Mouse (Mus musculus): ENCODE data around the gene Gnl1. TPM values are rescaled to one million over a fixed set of nuclear protein-coding genes. Genes with fewer than 3 reads are reported as not detected.
A peak's percentile ranks its signal among the peaks of the same experiment; 100 is the strongest.
"Not testable (repeated sequence)": the region's sequence is repeated elsewhere in the genome, so short reads cannot be mapped to it uniquely, and the experiment has no call there.

Gnl1 gene
- 10 to 100 TPM; 61.1 to 64.2 TPM for total RNA-seq (2021)
- long read RNA-seq, experiment 1, transcript Gnl1-201 (12 exons, 2,848 nt) = major isoform, 80 of 92 reads
- long read RNA-seq, experiment 1, partial matches to known transcripts = 7 of 92 reads
- long read RNA-seq, experiment 1, other reads (novel, unspliced or antisense) = 5 of 92 reads
- long read RNA-seq, experiment 2, transcript Gnl1-201 (12 exons, 2,848 nt) = major isoform, 151 of 178 reads
- long read RNA-seq, experiment 2, partial matches to known transcripts = 17 of 178 reads
- long read RNA-seq, experiment 2, other reads (novel, unspliced or antisense) = 10 of 178 reads

- peak; percentile 68 to 92 for DNase-seq (ENCODE audit: low spot score in 2 of 2)
Observed at GRCm38 (mm10) chr17:35979401-35980362, at the start of gene Gnl1, which contains the start of gene Prr3. Gene Gnl1 (plus strand): TSS chr17:35979851. Gene Prr3 (minus strand): TSS chr17:35980236.

GRCm38 (mm10) chr17:35930627-35931026, 49.0 kb upstream of the Gnl1 start:
- DNase-seq (ENCODE audit: low spot score in 2 of 2) = no peak

- DNase-seq (ENCODE audit: low spot score in 2 of 2) = no peak
Observed at GRCm38 (mm10) chr17:35932608-35933007, 47.0 kb upstream of the Gnl1 start.

- DNase-seq (ENCODE audit: low spot score in 2 of 2) = not testable (repeated sequence)
Observed at GRCm38 (mm10) chr17:35935763-35936162, 43.9 kb upstream of the Gnl1 start.

GRCm38 (mm10) chr17:35937700-35938348, 41.8 kb upstream of the Gnl1 start:
- no peak for DNase-seq (ENCODE audit: low spot score in 2 of 2)

GRCm38 (mm10) chr17:35939108-35939507, 40.5 kb upstream of the Gnl1 start:
- no peak for DNase-seq (ENCODE audit: low spot score in 2 of 2)

- DNase-seq (ENCODE audit: low spot score in 2 of 2) = no peak
Observed at GRCm38 (mm10) chr17:35939941-35940340, 39.7 kb upstream of the Gnl1 start.

GRCm38 (mm10) chr17:35950946-35951345, 28.7 kb upstream of the Gnl1 start:
- not testable (repeated sequence) for DNase-seq (ENCODE audit: low spot score in 2 of 2)

- DNase-seq (ENCODE audit: low spot score in 2 of 2) = not testable (repeated sequence)
Observed at GRCm38 (mm10) chr17:35952559-35952958, 27.1 kb upstream of the Gnl1 start.

GRCm38 (mm10) chr17:35954665-35955064, 25.0 kb upstream of the Gnl1 start:
- no peak for DNase-seq (ENCODE audit: low spot score in 2 of 2)

GRCm38 (mm10) chr17:35958533-35959223, 21.0 kb upstream of the Gnl1 start:
- no peak for DNase-seq (ENCODE audit: low spot score in 2 of 2)

- no peak for DNase-seq (ENCODE audit: low spot score in 2 of 2)
Observed at GRCm38 (mm10) chr17:35963279-35963678, 16.4 kb upstream of the Gnl1 start.

GRCm38 (mm10) chr17:35967621-35968020, 12.0 kb upstream of the Gnl1 start:
- no peak for DNase-seq (ENCODE audit: low spot score in 2 of 2)

- peak; percentile 97 to 98 for DNase-seq (ENCODE audit: low spot score in 2 of 2)
Observed at GRCm38 (mm10) chr17:35969418-35970389, 9.9 kb upstream of the Gnl1 start, which contains the start of gene Abcf1. Gene Abcf1 (minus strand): TSS chr17:35969761.

- no peak for DNase-seq (ENCODE audit: low spot score in 2 of 2)
Observed at GRCm38 (mm10) chr17:35972131-35972530, 7.5 kb upstream of the Gnl1 start.

GRCm38 (mm10) chr17:35978811-35979400, 745 bp upstream of the Gnl1 start:
- DNase-seq (ENCODE audit: low spot score in 2 of 2) = peak in 1 of 2 experiments; percentile 28

GRCm38 (mm10) chr17:35980363-35980754, 708 bp downstream of the Gnl1 start:
- DNase-seq (ENCODE audit: low spot score in 2 of 2) = peak in 1 of 2 experiments; percentile 31

GRCm38 (mm10) chr17:35981776-35982175, 2.1 kb downstream of the Gnl1 start:
- DNase-seq (ENCODE audit: low spot score in 2 of 2) = no peak

GRCm38 (mm10) chr17:35991781-35992180, 12.1 kb downstream of the Gnl1 start:
- DNase-seq (ENCODE audit: low spot score in 2 of 2) = no peak
